Mouse (Mus musculus): ENCODE measurements at regions not wholly inside any gene's neighbourhood (a gene's known extent, or its start where the extent isn't known, plus 50 kb on each side); places are given as distances from the start of the nearest gene placed in this dataset.

GRCm38 (mm10) chr8:27677143-27678106, 230.0 kb downstream of the Poteg start:
- DNase-seq, result peak; percentile 17

GRCm38 (mm10) chr8:27679164-27679563, 231.7 kb downstream of the Poteg start:
- no peak for DNase-seq

DNA sequence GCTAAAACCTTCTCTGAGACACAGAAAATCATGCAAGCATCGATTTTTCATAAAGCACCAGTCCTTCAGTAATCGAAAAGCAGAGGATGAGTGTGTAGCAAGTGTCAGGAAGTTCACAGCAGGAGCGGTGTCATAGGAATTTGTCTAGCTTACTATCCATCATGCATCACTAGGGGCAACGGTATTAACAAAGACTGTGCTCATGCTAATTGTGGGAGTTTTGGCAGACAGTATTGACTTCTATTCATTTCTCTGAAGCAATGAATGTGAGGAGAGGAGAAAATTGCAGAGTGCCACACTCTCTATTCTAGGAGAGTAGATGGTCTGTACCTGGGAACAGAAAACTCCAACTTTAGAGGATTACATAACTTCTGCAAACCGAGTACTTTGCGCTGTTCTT, 274.5 kb downstream of the Poteg start:
- DNase-seq, result no peak

DNA sequence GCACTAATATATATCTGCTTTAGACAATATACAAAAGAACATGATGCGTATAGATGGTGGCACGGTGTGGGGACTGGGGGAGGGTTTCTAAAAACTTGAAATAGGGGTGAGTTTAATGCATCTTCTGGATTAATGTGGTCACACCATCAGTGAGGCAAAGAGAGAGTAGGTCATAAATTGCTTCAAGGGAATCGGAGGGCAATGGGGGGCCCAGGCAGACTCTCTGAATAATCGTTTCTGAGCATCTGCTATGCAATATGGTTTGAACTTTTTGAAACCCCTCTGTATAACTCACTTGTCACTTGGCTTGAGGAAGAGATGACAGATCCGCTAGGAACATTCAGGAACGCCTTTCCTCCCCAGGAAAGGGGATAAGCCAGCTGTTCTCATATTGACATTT, 322.8 kb downstream of the Poteg start:
- no peak for DNase-seq

DNA sequence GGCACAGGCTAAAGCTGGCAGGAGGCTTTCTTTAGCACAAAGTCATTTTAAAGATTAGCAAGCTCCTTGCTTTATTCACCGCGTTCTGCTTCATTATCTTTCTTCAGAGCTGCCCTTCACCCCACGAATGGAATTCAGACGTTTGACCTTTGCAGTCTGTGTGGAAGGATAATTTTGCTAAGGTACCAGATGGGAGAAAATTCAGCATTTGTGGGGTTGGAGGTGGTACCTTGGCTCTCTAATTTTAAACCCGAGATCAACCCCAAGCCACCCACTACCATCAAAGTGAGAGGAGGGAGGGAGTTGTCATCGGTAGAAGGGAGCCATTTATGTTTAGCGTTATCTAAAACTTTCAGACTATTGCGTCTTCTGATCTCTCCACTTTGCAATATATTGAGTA, 323.3 kb downstream of the Poteg start:
- DNase-seq, result no peak

GRCm38 (mm10) chr8:27771250-27771649, 323.8 kb downstream of the Poteg start:
- DNase-seq, result no peak

DNA sequence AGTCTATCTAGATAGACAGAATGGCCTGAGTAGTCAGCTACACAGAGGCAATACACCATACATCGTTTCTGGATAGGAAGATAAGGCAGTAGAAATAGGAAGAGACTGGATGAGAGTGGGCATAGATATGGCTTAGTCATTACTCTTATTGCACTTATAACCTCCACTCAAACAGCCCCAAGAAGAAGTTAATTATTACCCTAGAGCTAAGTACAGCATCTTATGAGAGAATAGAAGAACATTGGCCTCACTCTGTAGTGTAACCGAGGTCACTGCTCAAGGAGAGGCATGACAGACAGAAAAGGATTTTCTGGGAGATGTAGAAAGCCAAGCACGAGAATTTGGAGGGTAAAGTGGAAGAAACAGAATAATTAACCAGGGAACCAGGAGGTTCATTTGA, 331.5 kb downstream of the Poteg start:
- DNase-seq, result no peak

Data from adrenal gland, postnatal 25 days (tissue).